Mouse (Mus musculus): ENCODE data around the gene E030030I06Rik. TPM values are rescaled to one million over a fixed set of nuclear protein-coding genes. Genes with fewer than 3 reads are reported as not detected.
"Not testable (repeated sequence)": the region's sequence is repeated elsewhere in the genome, so short reads cannot be mapped to it uniquely, and the experiment has no call there.

Gene E030030I06Rik
- polyA plus RNA-seq, 1 experiment: 3.6 TPM

GRCm38 (mm10) chr10:22159131-22159561 lies 10.1 kb upstream of the E030030I06Rik start:
- Histone ChIP-seq H3K4me1 (ENCODE audit: control insufficient read depth, insufficient read depth, insufficient read length, low read length) (no peaks in the 10 kb centered on the region), H3K27ac (replicated peaks; ENCODE audit: low read depth, low read length) (no peak overlapping the region), H3K4me3 (ENCODE audit: insufficient read depth, low read depth, low read length) (no peak overlapping the region)

- not testable (repeated sequence) for H3K27ac ChIP-seq (replicated peaks; ENCODE audit: low read depth, low read length); H3K4me1 ChIP-seq (ENCODE audit: control insufficient read depth, insufficient read depth, insufficient read length, low read length)
- H3K4me3 ChIP-seq (ENCODE audit: insufficient read depth, low read depth, low read length): peak within 1 kb of the TSS; percentile 34; the same call in 1 of the 2 replicates
Observed at GRCm38 (mm10) chr10:22158310-22158999, 9.4 kb upstream of the E030030I06Rik start, which contains the start of the genes Raet1e and H60b. Raet1e (plus strand) TSS chr10:22158569. H60b (plus strand) TSS chr10:22158586.

GRCm38 (mm10) chr10:22154871-22155799 lies 6.1 kb upstream of the E030030I06Rik start:
- H3K4me1 ChIP-seq (ENCODE audit: control insufficient read depth, insufficient read depth, insufficient read length, low read length): no peaks in the 10 kb centered on the region; the same call in 1 of the 2 replicates
- H3K27ac ChIP-seq (replicated peaks; ENCODE audit: low read depth, low read length): no peak overlapping the region
- no peak overlapping the region for H3K4me3 ChIP-seq (ENCODE audit: insufficient read depth, low read depth, low read length)

DNA sequence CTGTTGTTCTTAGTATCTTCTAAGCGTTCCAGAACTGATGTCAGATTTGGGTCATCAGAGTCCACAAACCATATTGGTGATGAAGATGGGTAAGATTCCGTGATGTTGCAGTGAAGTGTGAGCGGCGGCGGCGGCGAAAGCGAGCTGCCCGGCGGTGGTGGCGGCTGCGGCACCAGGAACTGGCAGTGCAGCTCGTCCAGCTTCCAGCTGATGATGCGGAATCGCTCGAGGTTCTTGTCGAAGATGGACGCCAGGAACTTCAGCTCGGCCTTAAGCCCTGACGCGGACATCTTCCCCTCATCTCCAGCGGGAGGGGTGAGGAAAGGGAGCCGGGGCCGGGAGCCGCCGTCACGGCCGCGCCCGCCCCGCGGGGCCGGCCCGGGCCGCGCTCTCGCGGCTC lies 5.1 kb upstream of the E030030I06Rik start:
- H3K4me3 ChIP-seq (ENCODE audit: insufficient read depth, low read depth, low read length); H3K27ac ChIP-seq (replicated peaks; ENCODE audit: low read depth, low read length); H3K4me1 ChIP-seq (ENCODE audit: control insufficient read depth, insufficient read depth, insufficient read length, low read length): not testable (repeated sequence)

- H3K4me3 ChIP-seq (ENCODE audit: insufficient read depth, low read depth, low read length); H3K4me1 ChIP-seq (ENCODE audit: control insufficient read depth, insufficient read depth, insufficient read length, low read length): not testable (repeated sequence)
Observed at GRCm38 (mm10) chr10:22153147-22153690, 4.1 kb upstream of the E030030I06Rik start.

GRCm38 (mm10) chr10:22151863-22152640 lies 3.0 kb upstream of the E030030I06Rik start:
- H3K4me3 ChIP-seq (ENCODE audit: insufficient read depth, low read depth, low read length); H3K4me1 ChIP-seq (ENCODE audit: control insufficient read depth, insufficient read depth, insufficient read length, low read length); H3K27ac ChIP-seq (replicated peaks; ENCODE audit: low read depth, low read length): not testable (repeated sequence)

More at GRCm38 (mm10) chr10:22153147-22153690, 4.1 kb upstream of the E030030I06Rik start:
- not testable (repeated sequence) for H3K27ac ChIP-seq (replicated peaks; ENCODE audit: low read depth, low read length)

GRCm38 (mm10) chr10:22151056-22151862 lies 2.2 kb upstream of the E030030I06Rik start:
- H3K4me1 ChIP-seq (ENCODE audit: control insufficient read depth, insufficient read depth, insufficient read length, low read length): not testable (repeated sequence)
- peak overlapping the region; percentile 20; the same call in 1 of the 2 replicates for H3K4me3 ChIP-seq (ENCODE audit: insufficient read depth, low read depth, low read length)

GRCm38 (mm10) chr10:22150593-22150992 lies 1.5 kb upstream of the E030030I06Rik start:
- peak overlapping the region; percentile 99 for H3K4me3 ChIP-seq (ENCODE audit: insufficient read depth, low read depth, low read length)
- no peak overlapping the region for H3K27ac ChIP-seq (replicated peaks; ENCODE audit: low read depth, low read length)
- no peaks in the 10 kb centered on the region; the same call in 1 of the 2 replicates for H3K4me1 ChIP-seq (ENCODE audit: control insufficient read depth, insufficient read depth, insufficient read length, low read length)

More at GRCm38 (mm10) chr10:22151056-22151862, 2.2 kb upstream of the E030030I06Rik start:
- not testable (repeated sequence) for H3K27ac ChIP-seq (replicated peaks; ENCODE audit: low read depth, low read length)

- Histone ChIP-seq H3K27ac (replicated peaks; ENCODE audit: low read depth, low read length) (no peak overlapping the region), H3K4me3 (ENCODE audit: insufficient read depth, low read depth, low read length) (peak overlapping the region; percentile 99), H3K4me1 (ENCODE audit: control insufficient read depth, insufficient read depth, insufficient read length, low read length) (no peaks in the 10 kb centered on the region; the same call in 1 of the 2 replicates)
Observed at GRCm38 (mm10) chr10:22149691-22150465, 808 bp upstream of the E030030I06Rik start.

- H3K27ac ChIP-seq (replicated peaks; ENCODE audit: low read depth, low read length): peak overlapping the region; percentile 74
- H3K4me3 ChIP-seq (ENCODE audit: insufficient read depth, low read depth, low read length): peak overlapping the region; percentile 99
Observed at GRCm38 (mm10) chr10:22148441-22149072, 513 bp downstream of the E030030I06Rik start.

DNA sequence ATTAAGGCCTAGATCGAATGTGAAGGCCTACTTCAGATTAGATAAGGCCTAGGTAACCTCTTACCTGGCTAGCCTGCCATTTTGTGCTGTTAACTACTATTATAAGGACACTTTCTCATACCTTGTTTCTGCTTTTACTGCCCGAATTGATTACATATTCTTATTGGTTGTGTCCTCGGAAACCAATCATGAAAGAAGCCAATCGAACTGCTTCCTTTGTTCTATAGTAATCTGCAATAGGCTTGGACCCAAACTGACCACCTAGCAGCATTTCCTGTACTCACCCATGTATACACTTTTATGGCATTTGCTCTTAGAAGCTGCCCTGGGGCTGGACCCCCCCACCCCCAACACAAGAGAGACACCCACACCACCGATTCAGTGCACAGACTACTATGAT lies 6.1 kb downstream of the E030030I06Rik start:
- Histone ChIP-seq H3K4me1 (ENCODE audit: control insufficient read depth, insufficient read depth, insufficient read length, low read length) (no peaks in the 10 kb centered on the region), H3K4me3 (ENCODE audit: insufficient read depth, low read depth, low read length) (no peak overlapping the region), H3K27ac (replicated peaks; ENCODE audit: low read depth, low read length) (no peak overlapping the region)

More at GRCm38 (mm10) chr10:22148441-22149072, 513 bp downstream of the E030030I06Rik start:
- H3K4me1 ChIP-seq (ENCODE audit: control insufficient read depth, insufficient read depth, insufficient read length, low read length): no peaks in the 10 kb centered on the region; the same call in 1 of the 2 replicates

DNA sequence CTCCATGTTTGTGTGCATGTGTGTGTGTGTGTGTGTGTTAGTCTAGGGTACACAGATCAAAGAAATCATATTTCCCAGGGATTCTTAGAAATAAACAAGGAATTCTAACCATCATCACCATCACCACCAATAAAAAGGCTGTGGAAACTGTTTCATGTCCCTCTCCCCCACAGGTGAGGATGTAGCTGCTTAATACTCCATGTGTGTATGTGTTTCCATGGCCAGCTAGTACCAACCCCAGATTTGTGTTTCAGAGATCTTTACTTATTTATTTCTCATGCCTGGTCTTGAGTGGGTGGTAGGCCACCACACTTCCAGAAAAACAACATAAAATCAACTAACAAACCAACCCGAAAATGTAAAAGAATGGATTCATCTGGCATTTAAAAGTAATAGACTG lies 6.9 kb downstream of the E030030I06Rik start:
- H3K4me3 ChIP-seq (ENCODE audit: insufficient read depth, low read depth, low read length); H3K27ac ChIP-seq (replicated peaks; ENCODE audit: low read depth, low read length); H3K4me1 ChIP-seq (ENCODE audit: control insufficient read depth, insufficient read depth, insufficient read length, low read length): not testable (repeated sequence)

All from brown adipose tissue, adult 24 weeks (tissue).